Comparison of ENCODE assay signal across 8 mouse cellular contexts in the genomic region with DNA sequence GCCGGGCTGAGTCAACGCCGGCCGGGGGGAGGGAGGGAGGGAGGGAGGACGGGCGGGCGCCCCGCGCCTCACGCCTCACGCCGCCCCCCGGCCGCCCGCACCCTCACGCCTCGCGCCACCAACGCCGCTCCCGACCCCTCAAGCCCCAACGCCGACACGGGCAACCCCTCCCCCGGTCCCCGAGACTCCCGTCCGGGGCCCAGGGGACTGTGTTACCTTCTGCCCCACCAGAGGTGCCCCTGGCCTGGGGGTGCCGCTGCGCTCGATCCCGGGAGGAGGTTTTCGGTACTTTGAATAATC. TPM values are rescaled to one million over a fixed set of nuclear protein-coding genes. Genes with fewer than 3 reads are reported as not detected.
DNase-seq lines count a peak whose midpoint lies in the region; ATAC-seq and TF ChIP-seq lines count a peak whose summit lies in the region.

No protein-coding gene starts in this region.

- H3K4me1 ChIP-seq in heart, adult 2 months (ENCODE audit: control insufficient read depth, insufficient read depth, low read length), result peaks cover 11% of the 10 kb centered on the region
- H3K4me1 ChIP-seq in ES-Bruce4 (ENCODE audit: control insufficient read depth, insufficient read depth, low read length), result no peaks in the 10 kb centered on the region
- peaks cover 3% of the 10 kb centered on the region; the same call in 1 of the 2 replicates for H3K4me1 ChIP-seq in hindbrain, embryonic 11.5 days (replicated peaks; ENCODE audit: control insufficient read depth, insufficient read depth, low read length)
- peaks cover 16% of the 10 kb centered on the region; the same call in 1 of the 2 replicates for H3K4me1 ChIP-seq in megakaryocyte, embryonic 14.5 days

- H3K36me3 ChIP-seq in heart, adult 2 months (ENCODE audit: control insufficient read depth, insufficient read depth, low read length), result peaks cover 22% of the 10 kb centered on the region
- H3K36me3 ChIP-seq in ES-Bruce4 (ENCODE audit: control insufficient read depth, insufficient read depth, low read length, poor library complexity, severe bottlenecking), result peaks cover 10% of the 10 kb centered on the region
- H3K36me3 ChIP-seq in hindbrain, embryonic 11.5 days (ENCODE audit: control insufficient read depth, insufficient read depth, low read length), result no peaks in the 10 kb centered on the region
- peaks cover 3% of the 10 kb centered on the region for H3K36me3 ChIP-seq in megakaryocyte, embryonic 14.5 days (replicated peaks; ENCODE audit: low read length)

- H3K4me2 ChIP-seq in hindbrain, embryonic 11.5 days (replicated peaks; ENCODE audit: low read depth, low read length), result peak overlapping the region; percentile 81

- 2% methylated on average over 31 of the region's 33 CpGs for WGBS in heart, adult 2 months
- under 1% methylated on average over 23 of the region's 33 CpGs for WGBS in hindbrain, embryonic 11.5 days

- H3K27ac ChIP-seq in heart, adult 2 months, result peak overlapping the region; percentile 95
- H3K27ac ChIP-seq in ES-Bruce4 (ENCODE audit: insufficient read depth, low read length), result peak overlapping the region; percentile 71
- H3K27ac ChIP-seq in hindbrain, embryonic 11.5 days (ENCODE audit: low read depth, low read length), result peak overlapping the region; percentile 99

- H3K4me3 ChIP-seq in heart, adult 2 months, result peak overlapping the region; percentile 81
- H3K4me3 ChIP-seq in ES-Bruce4 (ENCODE audit: low read depth, low read length), result peak overlapping the region; percentile 76
- peak overlapping the region; percentile 97 for H3K4me3 ChIP-seq in hindbrain, embryonic 11.5 days (ENCODE audit: low read depth, low read length)
- H3K4me3 ChIP-seq in megakaryocyte, embryonic 14.5 days (replicated peaks), result peak overlapping the region; percentile 96

- no peak for ATAC-seq in hindbrain, embryonic 11.5 days (ENCODE audit: low FRiP score)

- H3K79me2 ChIP-seq in heart, adult 2 months (replicated peaks; ENCODE audit: control insufficient read depth, insufficient read depth, low read length), result no peaks in the 10 kb centered on the region; the same call in 1 of the 2 replicates

- no peak for TF ChIP-seq CTCF in heart, adult 2 months (IDR thresholded peaks at IDR 0.05)
- TF ChIP-seq CTCF in ES-Bruce4 (IDR thresholded peaks at IDR 0.05; ENCODE audit: low read depth, low read length), result no peak

- no peak for DNase-seq in heart, adult 2 months
- DNase-seq in heart, adult 9 months (ENCODE audit: low spot score in 2 of 2), result no peak
- no peak for DNase-seq in hindbrain, embryonic 11.5 days (ENCODE audit: low spot score)
- no peak for DNase-seq in thymus, postnatal 36 days
- DNase-seq in layer of hippocampus, adult 18-20 months (ENCODE audit: low spot score in 2 of 2), result no peak
- DNase-seq in layer of hippocampus, postnatal 25 days (ENCODE audit: extremely low spot score in 1 of 2, low spot score in 1 of 2), result no peak

- no peak for TF ChIP-seq EP300 in heart, adult 2 months (IDR thresholded peaks at IDR 0.05; ENCODE audit: insufficient read depth, low read depth, low read length)
- no peak for TF ChIP-seq EP300 in ES-Bruce4 (IDR thresholded peaks at IDR 0.05; ENCODE audit: insufficient read depth, low read depth, low read length)

- H3K9me3 ChIP-seq in ES-Bruce4 (replicated peaks; ENCODE audit: control insufficient read depth, insufficient read depth, low read length, poor library complexity, severe bottlenecking), result no peaks in the 10 kb centered on the region
- H3K9me3 ChIP-seq in hindbrain, embryonic 11.5 days (ENCODE audit: control insufficient read depth, low read length), result no peaks in the 10 kb centered on the region
- no peaks in the 10 kb centered on the region for H3K9me3 ChIP-seq in megakaryocyte, embryonic 14.5 days

- intact Hi-C loops in heart, adult 2 months (cut with DNase I), result no loop called here

- peak overlapping the region; percentile 92 for H3K9ac ChIP-seq in heart, adult 2 months (ENCODE audit: low read depth, low read length)
- peak overlapping the region; percentile 99 for H3K9ac ChIP-seq in ES-Bruce4 (ENCODE audit: low read depth, poor library complexity, severe bottlenecking)
- peak overlapping the region; percentile 95 for H3K9ac ChIP-seq in hindbrain, embryonic 11.5 days (ENCODE audit: low read depth, low read length)

- no peaks in the 10 kb centered on the region for H3K27me3 ChIP-seq in heart, adult 2 months (ENCODE audit: control insufficient read depth, insufficient read depth, low read length)
- H3K27me3 ChIP-seq in ES-Bruce4 (ENCODE audit: control insufficient read depth, insufficient read depth, low read length, poor library complexity, severe bottlenecking), result peaks cover 3% of the 10 kb centered on the region; the same call in 1 of the 2 replicates
- H3K27me3 ChIP-seq in hindbrain, embryonic 11.5 days (ENCODE audit: control insufficient read depth, insufficient read depth, low read length), result peaks cover 4% of the 10 kb centered on the region; the same call in 1 of the 2 replicates
- peaks cover 7% of the 10 kb centered on the region for H3K27me3 ChIP-seq in megakaryocyte, embryonic 14.5 days (replicated peaks)

- no peak for TF ChIP-seq POLR2A in heart, adult 2 months (IDR thresholded peaks at IDR 0.05; ENCODE audit: insufficient read depth, low read depth, low read length)
- no peak for TF ChIP-seq POLR2A in ES-Bruce4 (IDR thresholded peaks at IDR 0.05; ENCODE audit: insufficient read depth, low read length)

RNA-seq across cellular contexts. Expression of a gene that starts 0.5 kb away (rescaled TPM):
- 10 to 100 TPM; 49.1 to 50.9 TPM for total RNA-seq in heart, adult 2 months (2021)
- polyA plus RNA-seq in heart, adult 2 months (2012; rRNA removed), result 4.4 and 11.2 TPM in 2 replicates
- 180 and 188 TPM in 2 replicates for polyA plus RNA-seq in ES-Bruce4 (2011; ENCODE audit: insufficient read depth, insufficient read length, low read depth, missing spikeins)
- polyA plus RNA-seq in hindbrain, embryonic 11.5 days (2014; fragmentation: Nextera tagmentation; extraction: Ambion mirVana), result 129 and 149 TPM in 2 replicates
- polyA plus RNA-seq in megakaryocyte, embryonic 14.5 days (2012; ENCODE audit: insufficient read depth, low replicate concordance), result 3.7 TPM in 1 of 2 replicates, not detected in the other
- total RNA-seq in layer of hippocampus, adult 18-20 months (2021), result 10 to 100 TPM; 88.5 to 88.7 TPM
- 10 to 100 TPM; 83.8 to 89.3 TPM for total RNA-seq in layer of hippocampus, postnatal 25 days (2021)

Comparison
In these comparisons a context has a peak if more than half of its experiments do, and no peak if none do; other contexts are left out.
1. RNA of a gene that starts 0.5 kb away (polyA plus RNA-seq): 180 to 188 TPM in ES-Bruce4 and 129 to 149 TPM in hindbrain, embryonic 11.5 days; 4.4 to 11.2 TPM in heart, adult 2 months and 3.7 TPM in megakaryocyte, embryonic 14.5 days; every median in the first group is over 10 times any median in the second.
2. Peak in every context shown above with its lines, with median percentiles within 50 percentile points of each other: H3K27ac ChIP-seq, H3K4me3 ChIP-seq and H3K9ac ChIP-seq.